Mouse (Mus musculus) embryonic fibroblast, embryonic 13.5 days (primary cell): ENCODE measurements at regions not wholly inside any gene's neighbourhood (a gene's known extent, or its start where the extent isn't known, plus 50 kb on each side); places are given as distances from the start of the nearest gene placed in this dataset.

Source experiments
- H3K27ac ChIP-seq: 2 replicates; pipeline ENCODE4 v1.5.1; 2012; ENCODE audit warnings: low read length, control low read depth, inconsistent platforms; ENCODE audit not compliant: insufficient read depth
- H3K4me1 ChIP-seq: 2 replicates; pipeline ENCODE4 v1.6.1; 2011; ENCODE audit warnings: low read length; ENCODE audit not compliant: control insufficient read depth, insufficient read depth
- H3K4me3 ChIP-seq: 2 replicates; pipeline ENCODE4 v1.5.1; 2011; ENCODE audit warnings: mild to moderate bottlenecking, control low read depth, low read length; ENCODE audit not compliant: insufficient read depth
- CTCF ChIP-seq: IDR thresholded peaks from 2 replicates; pipeline ENCODE4 v1.5.1; 2011; ENCODE audit warnings: mild to moderate bottlenecking, control low read depth, low read length, moderate library complexity, borderline replicate concordance; ENCODE audit not compliant: insufficient read depth
- POLR2A ChIP-seq: IDR thresholded peaks from 2 replicates; pipeline ENCODE4 v1.6.1; 2011; ENCODE audit warnings: low read depth, mild to moderate bottlenecking, control low read depth, low read length, moderate library complexity

- Histone ChIP-seq H3K27ac (no peak overlapping the region), H3K4me3 (no peak overlapping the region), H3K4me1 (no peaks in the 10 kb centered on the region)
- TF ChIP-seq CTCF, result no peak
- no peak for TF ChIP-seq POLR2A
These were observed 54.6 kb upstream of the Card11 start for GRCm38 (mm10) chr5:141054991-141055390.

GRCm38 (mm10) chr5:141055596-141056343 lies 55.4 kb upstream of the Card11 start:
- H3K4me1 ChIP-seq, result no peaks in the 10 kb centered on the region
- no peak overlapping the region for H3K27ac ChIP-seq
- TF ChIP-seq CTCF, result no peak
- TF ChIP-seq POLR2A, result no peak
- no peak overlapping the region for H3K4me3 ChIP-seq

GRCm38 (mm10) chr5:141058141-141058540 lies 57.8 kb upstream of the Card11 start:
- no peak overlapping the region for H3K4me3 ChIP-seq
- H3K4me1 ChIP-seq, result no peaks in the 10 kb centered on the region
- H3K27ac ChIP-seq, result no peak overlapping the region
- TF ChIP-seq CTCF, result no peak
- no peak for TF ChIP-seq POLR2A

GRCm38 (mm10) chr5:141058863-141059262 lies 58.5 kb upstream of the Card11 start:
- no peak for TF ChIP-seq POLR2A

GRCm38 (mm10) chr5:141062144-141062543 lies 61.8 kb upstream of the Card11 start:
- no peak for TF ChIP-seq POLR2A
- TF ChIP-seq CTCF, result no peak
- no peak overlapping the region for H3K4me3 ChIP-seq
- H3K4me1 ChIP-seq, result no peaks in the 10 kb centered on the region
- no peak overlapping the region for H3K27ac ChIP-seq

More at GRCm38 (mm10) chr5:141058863-141059262, 58.5 kb upstream of the Card11 start:
- Histone ChIP-seq H3K4me3 (no peak overlapping the region), H3K27ac (no peak overlapping the region), H3K4me1 (no peaks in the 10 kb centered on the region)

GRCm38 (mm10) chr5:141067561-141067960 lies 67.2 kb upstream of the Card11 start:
- Histone ChIP-seq H3K27ac (no peak overlapping the region), H3K4me3 (no peak overlapping the region), H3K4me1 (no peaks in the 10 kb centered on the region)
- TF ChIP-seq CTCF (no peak), POLR2A (no peak)

GRCm38 (mm10) chr5:141074457-141074856 lies 74.1 kb upstream of the Card11 start:
- no peak overlapping the region for H3K4me3 ChIP-seq
- H3K4me1 ChIP-seq, result no peaks in the 10 kb centered on the region
- TF ChIP-seq POLR2A, result no peak
- TF ChIP-seq CTCF, result no peak

GRCm38 (mm10) chr5:141076158-141076557 lies 75.8 kb upstream of the Card11 start:
- TF ChIP-seq POLR2A (no peak), CTCF (no peak)
- no peak overlapping the region for H3K4me3 ChIP-seq
- no peaks in the 10 kb centered on the region for H3K4me1 ChIP-seq
- H3K27ac ChIP-seq, result no peak overlapping the region

More at GRCm38 (mm10) chr5:141074457-141074856, 74.1 kb upstream of the Card11 start:
- no peak overlapping the region for H3K27ac ChIP-seq

- TF ChIP-seq CTCF, result no peak
- H3K4me3 ChIP-seq, result no peak overlapping the region
- no peaks in the 10 kb centered on the region for H3K4me1 ChIP-seq
- H3K27ac ChIP-seq, result no peak overlapping the region
These were observed 76.6 kb upstream of the Card11 start for GRCm38 (mm10) chr5:141076942-141077341.

GRCm38 (mm10) chr5:141080896-141081295 lies 80.5 kb upstream of the Card11 start:
- TF ChIP-seq CTCF (no peak), POLR2A (no peak)
- H3K4me3 ChIP-seq, result no peak overlapping the region
- no peak overlapping the region for H3K27ac ChIP-seq
- H3K4me1 ChIP-seq, result no peaks in the 10 kb centered on the region
